Mouse (Mus musculus) B cell, adult 2 months (primary cell): ENCODE measurements around the gene Lgals12.

Experiments
- DNase-seq, 2 experiments: peaks; one replicate each; pipeline ENCODE4 v3.0.0; 2022

Gene Lgals12

DNA sequence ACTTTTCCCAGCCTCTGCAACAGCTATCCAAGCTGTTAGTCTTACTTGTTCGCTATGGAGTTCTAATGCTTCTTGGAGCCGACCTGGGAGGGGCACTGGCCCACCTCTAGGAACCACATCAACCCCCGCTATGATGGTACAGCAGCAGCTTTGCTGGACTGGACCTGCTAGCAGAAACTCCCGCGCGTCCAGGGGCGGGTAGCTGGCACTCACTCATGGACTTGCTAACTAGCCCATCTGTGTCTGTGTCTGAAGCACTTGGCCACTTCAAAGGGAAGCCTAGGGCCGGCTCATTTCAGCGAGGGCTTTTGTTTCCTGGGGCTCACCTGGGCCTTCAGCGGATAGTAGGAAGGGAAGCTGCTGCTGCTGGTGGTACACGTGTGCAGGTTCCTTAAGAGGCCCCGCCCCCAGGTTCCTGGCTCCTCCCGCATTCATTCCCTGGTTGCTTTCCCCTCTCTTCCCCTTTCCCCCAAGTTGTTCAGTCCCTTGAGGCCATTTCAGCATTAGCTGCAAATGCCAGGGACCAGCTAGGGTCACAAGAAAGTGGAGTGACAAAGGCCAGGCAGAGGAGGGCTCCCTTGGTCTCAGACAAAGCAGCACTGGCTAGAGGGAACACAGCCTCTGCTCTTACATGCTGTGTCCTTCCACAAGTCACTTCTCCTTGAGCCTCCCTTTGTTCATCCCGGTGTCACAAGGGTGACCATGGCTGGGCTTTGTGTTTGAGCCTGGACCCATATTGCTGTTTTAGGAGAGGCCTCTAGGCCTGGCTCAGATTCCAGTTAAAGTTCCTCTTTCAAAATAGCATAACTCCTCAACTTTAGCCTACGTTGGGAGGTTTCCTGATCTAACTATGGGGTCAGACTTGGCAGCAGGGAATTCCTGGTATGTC is at the start of gene Lgals12:
Lgals12 (minus strand) TSS at position 393 of the 889 bp plus-strand sequence.
- no peak for DNase-seq

DNA sequence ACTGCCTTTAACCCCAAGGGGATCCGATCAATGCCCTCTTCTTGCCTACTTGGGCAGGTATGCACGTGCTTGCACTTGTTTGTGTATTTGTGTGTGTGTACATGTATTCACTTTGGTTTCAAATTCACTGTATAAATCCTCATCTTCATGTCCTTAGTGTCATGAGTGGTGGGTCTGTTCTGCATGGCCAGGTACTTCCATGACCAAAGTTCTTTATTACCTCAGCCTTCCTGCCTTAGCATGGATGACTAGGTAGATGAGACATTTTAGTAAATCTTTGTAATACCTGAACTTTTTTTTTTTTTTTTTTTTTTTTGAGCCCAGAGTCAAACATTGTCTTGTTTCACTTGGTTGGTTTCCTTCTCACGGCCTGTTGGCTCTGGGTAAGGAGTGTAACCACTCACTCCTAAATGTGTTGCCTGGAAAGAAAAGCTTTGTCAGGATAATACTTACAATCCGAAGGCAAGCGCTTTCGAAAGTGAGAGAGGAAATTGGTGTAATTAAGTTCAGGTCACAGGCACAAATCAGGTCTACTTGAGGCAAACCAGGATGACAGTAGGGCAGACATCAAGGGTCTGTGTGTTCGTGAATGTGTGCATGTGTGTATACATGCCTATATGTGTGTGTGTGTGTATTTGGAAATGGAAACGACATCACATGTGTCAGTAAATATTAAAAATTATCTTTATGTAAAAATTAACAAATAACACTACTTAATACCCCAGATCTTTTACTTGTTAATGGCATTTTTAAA is 42.1 kb upstream of the Lgals12 start:
- no peak for DNase-seq

DNA sequence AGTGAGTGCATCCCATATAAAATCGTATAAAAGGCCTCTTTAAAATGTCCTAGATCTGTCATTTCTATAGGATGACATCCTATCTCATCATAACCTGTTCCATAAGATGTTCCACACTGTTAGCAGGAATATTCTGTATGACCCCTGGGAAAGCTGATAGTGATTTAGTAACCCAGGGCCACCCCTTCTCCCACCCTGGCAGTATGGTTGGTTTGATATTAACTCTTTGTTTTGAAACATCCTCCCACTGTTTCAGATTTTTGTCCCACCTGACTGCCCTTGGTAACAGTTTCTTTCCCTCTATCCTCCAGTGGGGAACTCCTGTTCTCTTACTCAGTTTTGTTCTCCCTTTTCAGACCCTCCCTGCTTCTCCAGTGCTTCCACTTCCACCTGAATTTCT is 26.8 kb upstream of the Lgals12 start:
- no peak for DNase-seq

DNA sequence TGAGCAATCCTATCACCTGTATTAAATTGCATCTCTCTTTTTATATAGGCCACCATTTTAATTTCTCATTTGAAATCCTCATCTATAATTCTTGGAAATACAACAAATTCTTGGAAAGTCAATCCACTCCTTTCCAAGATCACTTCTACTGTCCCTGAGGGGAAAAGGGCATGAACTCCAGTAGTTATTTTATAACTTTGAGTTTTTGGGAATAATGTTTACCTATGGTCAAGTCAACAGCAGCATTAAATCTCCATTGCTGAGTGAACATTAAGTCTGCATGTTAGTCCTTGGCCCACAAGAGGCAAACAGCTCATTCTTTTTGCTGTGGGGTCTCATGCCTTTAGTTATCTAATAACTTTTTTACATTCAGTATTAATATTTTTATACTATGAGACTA is 26.0 kb upstream of the Lgals12 start:
- no peak for DNase-seq

DNA sequence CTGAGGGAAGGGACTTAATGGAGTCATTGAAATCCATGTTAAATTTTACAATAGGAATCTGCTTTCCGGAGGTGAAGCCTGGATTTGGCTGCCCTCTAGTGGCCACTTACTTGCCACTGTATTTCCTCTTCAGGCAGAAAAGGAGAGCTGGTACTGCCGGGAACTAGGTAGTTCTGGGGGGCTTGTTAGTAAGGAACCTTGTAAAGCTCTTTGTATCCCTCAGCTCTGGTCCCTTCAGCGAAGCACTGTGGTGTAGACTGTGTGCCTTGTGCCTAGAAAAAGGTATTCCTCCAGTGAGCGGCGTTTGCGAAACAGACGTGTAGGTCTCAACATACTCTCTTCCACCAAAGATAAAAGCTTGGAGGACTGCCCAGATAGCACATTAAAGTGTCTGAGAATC is 10.7 kb upstream of the Lgals12 start:
- DNase-seq = peak; percentile 53 to 58

DNA sequence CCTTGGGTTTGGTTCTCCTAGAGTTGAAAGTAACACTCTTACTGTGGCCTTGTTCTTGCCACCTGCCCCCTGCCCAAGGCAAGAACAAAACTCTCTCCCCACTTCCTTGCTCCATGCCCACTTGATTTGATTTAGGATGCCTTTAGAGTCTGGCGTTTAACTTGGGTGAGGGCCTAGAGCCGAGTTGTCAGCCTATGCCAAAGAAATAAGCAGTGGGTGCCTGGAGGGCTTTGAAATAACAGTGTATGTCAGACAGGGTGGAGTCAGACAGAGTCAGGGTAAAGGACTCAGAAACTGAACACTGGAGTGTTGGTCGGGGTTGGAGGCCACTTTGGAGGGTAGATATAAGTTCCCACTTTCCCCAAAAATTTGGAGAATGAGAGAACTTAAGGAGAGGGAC is 10.1 kb upstream of the Lgals12 start:
- no peak for DNase-seq

DNA sequence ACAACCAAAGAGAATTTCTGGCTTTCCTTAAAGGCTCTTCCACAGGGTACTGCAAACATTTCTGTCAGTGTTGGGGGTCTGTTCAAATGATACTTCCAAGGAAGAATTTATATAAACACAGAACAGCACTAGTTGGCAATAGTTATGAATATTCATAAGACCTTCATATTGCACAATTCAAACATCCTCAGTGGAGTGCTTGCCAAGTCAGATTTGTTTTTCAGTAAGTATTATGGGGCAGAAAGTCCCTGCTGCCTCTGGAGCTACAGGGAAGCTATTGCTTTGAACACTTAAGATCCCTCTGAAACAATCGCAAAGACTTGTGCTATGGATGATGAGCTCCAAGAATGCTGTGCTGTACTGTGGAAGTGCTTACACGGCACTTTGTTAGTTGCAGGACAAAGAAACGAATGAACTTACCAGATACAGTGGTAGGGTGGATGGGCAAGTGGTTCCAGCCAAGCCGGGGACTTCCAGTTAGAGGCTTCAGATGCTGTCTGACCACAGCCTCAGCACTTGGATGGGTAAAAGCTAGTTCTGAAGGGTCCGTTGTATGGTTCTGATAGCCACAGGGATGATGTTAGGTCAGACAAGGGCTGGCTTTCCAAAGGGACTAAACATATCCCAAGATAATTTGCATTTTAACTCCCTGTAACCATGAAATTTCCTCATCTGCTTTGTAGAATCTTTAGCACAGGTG is 9.4 kb upstream of the Lgals12 start:
- DNase-seq = no peak

DNA sequence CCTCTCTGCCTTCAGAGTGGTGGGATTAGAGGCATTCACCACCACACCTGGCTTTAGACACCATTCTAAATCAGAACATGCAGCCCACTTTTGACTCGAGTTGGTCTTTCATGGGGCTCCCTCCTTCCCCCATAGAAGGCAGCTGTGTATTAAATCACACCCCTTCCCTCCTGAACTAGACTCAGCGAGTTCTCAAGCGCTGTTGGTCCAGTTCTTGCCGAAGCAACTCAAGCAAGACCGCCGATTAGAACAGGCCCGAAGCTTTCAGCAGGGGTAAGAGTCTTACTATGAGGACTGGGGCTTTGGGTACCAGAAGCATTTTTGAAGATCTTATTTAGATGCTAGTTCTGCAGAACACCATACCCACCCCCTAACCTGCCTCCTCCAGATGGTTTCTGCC is 6.2 kb upstream of the Lgals12 start:
- DNase-seq = no peak

DNA sequence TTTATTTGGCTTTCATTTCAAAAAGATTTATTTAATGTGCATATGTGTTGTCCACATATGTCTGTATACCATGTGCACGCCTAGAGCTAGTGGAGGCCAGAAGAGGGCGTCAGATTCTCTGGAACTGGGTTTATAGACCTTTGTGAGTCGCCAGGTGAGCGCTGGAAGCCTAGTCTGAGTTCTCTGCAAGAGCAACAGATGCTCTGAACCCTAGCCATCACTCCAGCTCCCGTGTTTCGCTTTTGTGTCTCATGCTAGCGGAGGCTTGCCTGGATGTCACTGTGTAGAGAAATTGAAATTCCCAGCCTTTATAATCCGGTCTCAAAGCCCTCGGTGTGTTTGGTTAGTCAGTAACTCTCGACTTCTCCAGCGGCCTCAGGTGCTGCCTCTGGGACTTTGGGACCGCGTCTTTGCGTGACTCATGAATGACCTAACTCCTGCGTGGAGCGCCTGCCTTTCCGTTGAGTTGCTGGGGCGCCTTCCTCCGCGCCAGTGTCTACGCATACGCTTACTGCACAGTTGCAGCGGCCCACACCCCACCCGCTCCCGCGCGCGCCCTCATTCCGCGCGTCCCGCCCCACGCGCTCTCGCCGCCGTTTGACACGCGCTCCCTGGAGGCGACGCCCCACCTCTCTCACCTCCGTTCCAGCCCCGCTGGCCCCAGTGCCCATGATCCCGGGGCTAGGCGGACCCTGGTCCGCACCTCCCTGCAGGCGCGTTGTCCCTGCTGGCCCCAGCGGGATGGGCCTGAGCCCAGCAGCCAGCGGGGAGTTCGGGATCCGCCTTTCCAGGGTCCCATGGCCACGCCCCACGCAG is 5.2 kb upstream of the Lgals12 start, which contains the start of gene Hrasls5:
Hrasls5 (plus strand) TSS at position 600 of the 816 bp plus-strand sequence.
- DNase-seq = no peak

DNA sequence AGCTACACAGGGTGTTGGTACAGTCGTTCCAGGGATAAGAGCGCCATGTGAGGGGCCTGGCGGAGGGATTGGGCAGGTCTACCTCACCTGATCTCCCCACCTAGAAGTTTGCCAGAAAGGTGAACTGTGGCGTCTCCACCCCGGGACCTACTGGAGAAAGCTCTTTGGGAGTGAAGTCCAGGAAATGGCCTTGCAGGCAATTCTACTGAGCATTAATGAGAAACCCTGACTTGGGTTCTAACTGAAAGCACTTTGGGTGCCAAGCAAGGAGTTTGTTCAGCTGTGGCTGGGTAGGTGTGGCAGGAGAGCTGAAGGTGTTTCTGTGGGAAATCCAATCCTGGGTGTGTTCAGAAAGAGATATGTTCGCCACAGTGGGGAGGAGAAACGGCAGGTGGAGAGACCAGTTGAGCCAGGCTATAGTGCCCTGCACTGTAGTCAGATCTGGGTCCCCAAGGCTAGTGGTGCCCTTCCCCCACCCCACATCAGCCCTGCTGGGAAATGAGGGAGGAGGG is 753 bp upstream of the Lgals12 start:
- no peak for DNase-seq

DNA sequence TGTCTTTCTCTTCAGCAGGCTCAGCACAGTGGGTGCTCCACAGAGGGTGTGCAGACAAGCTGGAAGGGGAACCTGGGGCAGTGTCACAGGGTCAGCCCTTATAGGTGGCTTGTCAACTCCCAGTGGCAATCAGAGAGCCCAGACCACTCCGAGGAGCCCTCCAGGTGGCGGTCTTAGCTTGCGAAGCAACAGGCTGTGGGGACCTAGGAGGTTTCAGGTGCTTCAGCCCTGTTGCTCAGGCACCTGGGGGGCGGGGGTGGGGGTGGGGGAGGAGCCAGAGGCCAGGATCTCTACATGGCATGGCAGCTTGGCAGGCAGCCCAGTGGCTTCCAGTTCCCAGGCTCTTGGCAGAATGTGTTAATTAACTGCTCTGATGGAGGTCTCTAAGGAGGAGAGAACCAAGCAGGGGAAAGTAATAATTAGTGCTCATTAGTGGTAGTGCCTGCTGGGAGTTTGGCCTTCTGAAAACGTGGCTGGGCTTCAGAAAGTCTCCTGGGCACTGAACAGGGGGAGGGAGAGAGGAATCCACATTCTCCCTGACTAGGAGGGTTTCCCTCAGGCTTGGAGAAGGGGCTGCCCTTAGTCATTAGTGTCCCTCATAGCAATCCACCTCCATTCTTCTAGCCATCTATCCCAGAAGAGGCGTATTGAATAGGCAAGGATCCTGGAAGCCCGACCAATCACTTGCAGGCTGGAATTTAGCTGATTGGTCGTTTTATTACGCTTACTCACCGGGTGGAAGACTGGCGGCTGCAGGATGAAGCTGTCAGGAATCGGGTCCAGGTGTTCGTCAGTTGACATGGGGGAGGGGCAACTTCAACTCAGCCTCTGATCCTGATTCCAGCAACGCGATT is 836 bp downstream of the Lgals12 start:
- DNase-seq = no peak

DNA sequence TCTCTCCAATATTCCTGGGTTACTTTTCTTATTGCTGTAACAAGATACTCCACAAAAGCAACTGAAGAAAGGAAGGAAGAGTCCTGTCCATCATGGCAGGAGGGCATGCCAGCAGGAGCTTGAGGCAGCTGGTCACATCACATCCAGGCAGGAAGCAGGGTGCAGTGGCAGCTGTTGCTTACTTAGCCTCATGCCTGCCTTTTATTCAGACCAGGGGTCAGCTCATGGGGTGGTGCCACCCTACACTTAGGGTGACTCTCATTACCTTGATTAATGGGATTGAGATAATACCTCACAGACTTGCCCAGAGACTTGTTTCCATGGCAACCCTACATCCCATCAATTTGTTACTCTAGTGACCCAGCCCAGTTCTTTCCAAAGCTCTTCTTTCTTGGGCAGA is 2.0 kb downstream of the Lgals12 start:
- no peak for DNase-seq

DNA sequence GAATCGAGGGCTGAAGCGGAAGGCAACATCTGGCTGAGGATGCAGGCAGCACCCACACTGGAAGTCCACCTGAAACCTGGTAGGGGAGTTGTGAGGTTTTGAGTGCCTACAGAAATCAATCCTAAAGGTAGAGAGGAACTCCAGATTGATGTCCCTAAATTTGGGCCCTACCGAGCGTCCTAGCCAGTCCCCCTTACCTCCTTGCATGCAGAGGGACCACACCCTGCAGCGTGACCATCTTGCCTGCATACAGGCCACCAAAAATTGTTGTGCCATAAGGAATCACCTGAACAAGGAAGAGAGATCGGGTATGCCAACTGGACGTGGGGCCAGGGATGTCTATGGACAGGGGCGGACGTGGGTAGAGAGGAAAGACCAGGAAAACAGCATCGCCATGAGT is 2.9 kb downstream of the Lgals12 start:
- no peak for DNase-seq

DNA sequence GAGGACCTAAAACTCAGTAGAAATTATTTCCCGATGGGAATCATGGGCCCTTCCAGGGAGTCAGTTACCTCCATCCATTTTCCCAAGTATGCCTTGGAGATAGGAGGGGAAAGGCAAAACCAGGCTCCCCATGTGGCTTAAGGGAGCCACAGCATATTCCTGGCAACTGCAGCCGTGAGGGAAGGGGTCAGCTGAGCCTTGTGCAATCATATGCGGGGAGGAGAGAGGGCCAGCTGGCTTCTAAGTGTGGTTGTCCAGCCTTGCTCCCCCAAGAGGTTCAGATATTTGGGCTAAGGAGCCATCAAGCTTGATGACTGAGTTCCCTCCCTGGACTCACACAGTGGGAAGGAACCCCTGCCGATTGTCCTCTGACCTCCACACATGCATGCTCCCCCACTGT is 5.4 kb downstream of the Lgals12 start:
- no peak for DNase-seq

DNA sequence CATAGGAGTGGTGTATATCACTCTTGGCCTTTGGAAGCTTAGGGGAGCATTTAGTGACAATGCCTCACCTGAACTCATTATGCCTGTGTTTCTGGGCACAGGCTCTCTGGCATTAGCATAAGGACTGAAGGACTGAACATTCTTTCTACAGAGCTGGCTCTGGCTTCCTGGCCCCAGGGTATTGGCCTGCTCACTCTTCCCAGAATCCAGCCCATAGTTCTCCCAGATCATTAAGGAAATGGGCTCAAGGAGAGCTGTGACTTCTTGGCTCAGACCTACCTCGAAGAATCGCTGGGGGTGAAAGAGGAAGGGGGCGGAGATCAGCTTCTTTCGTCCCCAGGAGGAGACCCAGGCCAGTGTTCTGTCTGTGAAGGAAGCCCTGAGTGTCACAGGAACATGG is 8.5 kb downstream of the Lgals12 start:
- no peak for DNase-seq

DNA sequence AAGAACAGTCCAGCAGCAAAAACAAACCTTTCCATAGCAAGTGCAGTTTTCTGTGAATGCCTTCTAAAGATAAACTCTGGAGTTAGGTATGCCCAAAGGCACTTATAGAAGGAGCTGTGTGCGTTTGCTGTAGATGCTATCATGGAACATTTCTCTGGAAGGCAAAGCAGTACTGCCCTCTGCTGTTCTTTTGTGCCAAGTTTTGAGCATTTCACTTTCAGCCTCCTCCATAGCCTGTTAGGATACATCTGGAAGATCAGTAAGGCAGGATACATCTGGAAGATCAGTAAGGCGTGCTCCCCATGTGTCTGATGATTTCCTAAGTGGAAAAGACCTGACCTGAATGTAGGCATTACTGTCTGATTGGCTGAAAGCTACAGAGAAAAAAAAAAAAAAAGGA is 11.5 kb downstream of the Lgals12 start:
- DNase-seq = no peak

DNA sequence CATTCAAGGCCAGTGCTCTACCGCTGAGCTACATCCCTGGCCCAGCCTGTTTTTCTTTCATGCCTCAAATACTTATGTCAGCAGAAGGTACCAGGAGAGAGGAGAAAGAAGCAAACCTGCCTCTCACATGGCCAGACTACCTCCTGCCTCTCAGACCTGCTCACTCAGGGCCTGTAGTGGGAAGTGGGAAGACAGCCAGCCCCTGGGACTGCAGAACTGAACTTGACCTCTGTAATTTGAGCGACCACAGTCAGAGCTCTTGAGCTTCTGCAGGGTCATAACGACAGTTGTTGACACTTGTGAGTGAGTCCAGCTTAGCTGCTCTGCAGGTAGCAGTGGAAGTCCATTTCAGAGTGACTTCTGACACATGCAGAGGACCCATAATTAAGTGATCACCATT is 15.0 kb downstream of the Lgals12 start:
- no peak for DNase-seq

DNA sequence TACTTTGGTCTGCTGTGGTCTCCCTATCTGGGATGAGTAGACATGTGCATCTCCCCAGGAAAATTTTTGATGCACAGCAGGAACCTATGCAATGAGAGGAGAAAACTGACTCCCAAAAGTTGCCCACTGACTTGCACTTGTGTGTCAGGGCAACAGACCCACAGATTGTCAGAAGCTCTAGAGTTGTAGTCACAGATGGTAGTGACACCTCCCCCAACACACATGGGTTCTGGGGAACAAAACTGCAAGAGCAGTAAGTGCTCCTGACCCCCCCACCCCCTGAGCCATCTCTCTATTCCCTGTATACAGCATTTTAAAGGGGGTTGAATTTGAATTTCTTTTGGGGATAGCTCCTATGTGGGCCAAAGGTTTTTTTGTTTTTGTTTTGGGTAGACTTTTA is 16.2 kb downstream of the Lgals12 start:
- DNase-seq = no peak

DNA sequence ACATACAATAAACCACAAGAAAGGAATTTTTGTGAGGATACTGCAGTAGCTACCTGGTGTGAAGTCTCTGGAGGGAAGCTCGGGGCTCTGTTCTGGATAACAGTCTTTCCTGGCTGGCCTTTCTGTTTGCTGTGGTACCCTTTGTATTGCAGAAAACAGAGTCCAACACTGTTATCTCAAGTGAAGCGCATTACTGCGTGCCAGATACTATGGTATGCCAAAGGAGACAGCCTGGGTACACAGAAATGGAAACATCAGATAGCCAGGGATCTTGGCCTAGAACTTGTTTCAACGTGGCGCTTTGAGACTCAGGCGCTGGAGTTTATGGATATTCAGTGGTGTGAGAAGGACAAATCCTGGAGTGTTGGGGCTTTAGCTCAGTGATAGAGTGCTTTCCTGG is 21.2 kb downstream of the Lgals12 start:
- DNase-seq = no peak

DNA sequence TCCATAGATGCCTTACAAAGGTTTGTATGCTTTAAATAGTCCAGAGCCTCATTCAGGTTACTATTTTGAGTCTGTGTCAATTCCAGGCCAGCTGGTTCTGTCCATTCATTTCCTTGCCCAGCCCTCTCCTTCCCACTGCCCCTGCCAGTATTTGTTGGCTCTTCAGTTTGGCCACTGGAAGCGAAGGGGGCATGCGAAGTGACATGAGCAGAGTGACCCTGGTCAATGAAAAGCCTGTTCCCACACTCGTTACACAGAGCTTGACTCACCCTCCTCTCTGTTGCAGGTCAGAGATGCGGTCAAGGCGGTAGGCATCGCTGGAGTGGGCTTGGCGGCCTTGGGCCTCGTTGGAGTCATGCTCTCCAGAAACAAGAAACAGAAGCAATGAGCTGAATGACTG is 21.7 kb downstream of the Lgals12 start:
- DNase-seq = no peak

DNA sequence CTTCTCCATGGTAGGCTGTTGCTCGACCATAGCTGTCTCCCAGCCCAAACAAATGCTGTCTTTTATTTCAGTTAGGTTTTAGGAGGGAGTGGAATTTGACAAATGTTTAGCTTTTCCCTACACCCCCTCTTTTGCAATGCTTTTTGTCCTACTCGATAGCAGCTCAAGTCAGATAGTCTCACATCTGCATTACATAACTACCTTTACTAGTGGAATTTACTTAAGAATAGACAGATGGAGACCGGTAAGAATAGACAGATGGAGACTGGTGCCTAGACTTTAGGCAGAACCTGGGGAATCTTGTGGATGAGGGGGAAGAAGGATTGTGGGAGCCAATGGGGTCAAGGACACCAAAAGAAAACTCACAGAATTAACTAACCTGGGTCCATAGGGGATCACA is 23.4 kb downstream of the Lgals12 start:
- DNase-seq = no peak

DNA sequence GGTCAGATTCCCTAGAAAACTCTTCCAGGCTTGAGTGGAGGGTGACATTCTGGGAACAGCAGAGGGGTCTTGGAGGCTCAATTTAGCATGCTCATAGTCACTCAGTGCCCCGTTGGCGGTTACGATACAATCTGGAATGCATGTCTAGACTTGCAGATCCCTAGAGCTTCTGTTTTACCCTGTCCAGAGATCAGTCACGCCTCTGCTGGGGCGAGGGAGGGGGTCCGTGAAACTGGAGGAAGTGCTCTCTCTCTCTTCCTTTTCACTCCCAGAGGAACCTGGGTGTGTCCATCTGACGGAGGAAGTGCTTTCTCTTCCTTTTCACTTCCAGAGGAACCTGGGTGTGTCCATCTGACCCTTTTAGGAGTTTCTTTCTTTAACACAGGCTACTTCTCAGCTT is 23.9 kb downstream of the Lgals12 start:
- DNase-seq = no peak
